Mouse (Mus musculus) stomach, postnatal 0 days (tissue): Measurements from ENCODE around the gene Uimc1.

Experiments
- CTCF ChIP-seq: IDR thresholded peaks from 2 replicates; pipeline ENCODE4 v1.5.1; 2016; ENCODE audit warnings: antibody characterized with exemption, low read depth, mild to moderate bottlenecking, moderate library complexity
- EP300 ChIP-seq: optimal IDR thresholded peaks from 2 replicates; pipeline ENCODE3; 2016; ENCODE audit warnings: antibody characterized with exemption

DNA sequence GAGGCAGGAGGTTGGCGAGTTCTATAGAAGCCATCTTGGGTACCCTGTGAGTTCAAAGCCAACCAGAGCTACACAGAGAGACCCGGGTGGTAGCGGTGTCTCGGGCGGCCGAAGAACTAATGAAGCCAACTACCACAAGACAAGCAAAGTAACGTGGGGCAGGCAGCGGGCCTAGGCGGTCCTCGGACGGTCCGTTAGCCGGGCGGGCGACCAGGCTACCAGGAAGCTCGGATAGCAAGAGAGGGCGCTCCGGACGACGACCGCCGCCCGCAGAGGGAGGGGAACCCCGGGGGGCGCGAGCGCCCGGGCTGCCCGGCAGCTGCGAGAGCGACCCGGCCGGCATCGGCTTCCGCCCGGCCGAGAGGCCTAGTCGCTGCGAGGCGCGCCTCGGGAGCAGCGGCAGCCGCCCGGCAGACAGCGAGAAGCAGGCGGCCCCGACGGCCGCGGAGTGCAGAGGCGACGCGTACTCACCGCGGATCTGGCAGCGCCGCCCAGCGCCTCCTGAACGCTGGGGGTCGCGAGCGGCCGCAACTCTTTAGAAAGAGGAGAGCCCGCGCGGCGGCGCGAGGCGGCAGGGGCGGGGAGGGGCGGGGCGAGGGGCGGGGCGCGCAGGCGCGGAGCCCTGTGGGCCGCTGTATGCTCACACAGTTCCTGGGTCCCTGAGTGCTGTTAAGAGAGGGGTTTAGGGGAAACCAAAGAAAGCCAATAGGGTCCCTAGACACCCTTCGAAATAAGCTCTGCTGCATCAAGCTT is at the start of gene Uimc1:
- peak; percentile 65 for TF ChIP-seq CTCF
- no peak for TF ChIP-seq EP300
